Mouse (Mus musculus): ENCODE results near the gene Slc39a2. TPM values are rescaled to one million over a fixed set of nuclear protein-coding genes. Genes with fewer than 3 reads are reported as not detected.

Slc39a2 gene
- polyA plus RNA-seq, 1 experiment from 2014 or later = 1.8 TPM

DNA sequence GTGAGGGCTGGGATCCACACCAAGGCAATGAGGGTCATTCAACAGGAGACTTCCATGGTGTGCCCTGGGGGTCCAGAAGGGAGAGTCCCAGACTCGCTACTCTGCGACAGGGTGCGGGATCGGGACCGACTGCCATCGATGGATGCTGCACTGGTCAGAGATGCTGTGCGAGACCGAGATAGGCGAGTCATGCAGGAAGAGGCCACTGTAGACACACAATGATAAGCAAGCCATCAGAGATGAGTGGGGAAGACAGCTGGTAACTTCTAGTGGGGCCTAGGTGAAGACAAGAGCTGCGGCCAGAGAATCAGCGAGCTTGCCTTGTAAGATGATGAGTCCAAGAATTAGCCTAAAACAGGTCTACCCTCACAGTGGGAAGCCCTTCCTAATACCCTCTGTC lies 13.4 kb downstream of the Slc39a2 start:
- Histone ChIP-seq H3K4me2 (no peak overlapping the region), H3K4me3 (no peak overlapping the region), H3K9me3 (no peaks in the 10 kb centered on the region), H3K9ac (no peak overlapping the region), H3K27ac (no peak overlapping the region), H3K36me3 (0 out of 2 replicates have a peak, but pooled peaks cover 3% of the 10 kb centered on the region), H3K4me1 (replicated peaks) (peaks cover under 1% of the 10 kb centered on the region; the same call in 1 of the 2 replicates), H3K27me3 (peaks cover 3% of the 10 kb centered on the region; the same call in 1 of the 2 replicates)
- 94% methylated on average over 11 of the region's 11 CpGs for WGBS
- ATAC-seq (ENCODE audit: low FRiP score) = no peak

DNA sequence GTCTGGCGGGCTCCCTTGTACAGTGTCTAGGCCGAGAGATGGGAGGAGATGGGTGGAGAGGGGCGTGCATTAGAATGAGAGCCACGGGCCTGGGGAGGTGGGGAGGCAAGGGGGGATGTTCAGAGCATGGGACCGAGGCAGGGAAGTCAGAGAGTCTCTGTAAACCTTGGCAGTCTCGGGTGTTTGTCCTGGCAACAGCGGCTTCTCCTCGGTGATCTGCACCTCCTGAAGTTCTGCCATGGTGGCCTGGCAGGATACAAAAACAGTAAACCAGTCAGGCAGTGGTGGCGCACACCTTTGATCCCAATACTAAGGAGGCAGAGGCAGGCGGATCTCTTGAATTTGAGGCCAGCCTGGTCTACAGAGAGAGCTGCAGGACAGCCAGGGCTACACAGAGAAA lies 18.6 kb downstream of the Slc39a2 start:
- H3K4me1 ChIP-seq (replicated peaks) = peaks cover 23% of the 10 kb centered on the region
- H3K9ac ChIP-seq = no peak overlapping the region
- H3K4me2 ChIP-seq = peak overlapping the region; percentile 98
- no peaks in the 10 kb centered on the region for H3K36me3 ChIP-seq
- no peak overlapping the region for H3K27ac ChIP-seq
- WGBS = 91% methylated on average over 10 of the region's 10 CpGs
- no peaks in the 10 kb centered on the region for H3K9me3 ChIP-seq
- H3K4me3 ChIP-seq = no peak overlapping the region
- no peak for ATAC-seq (ENCODE audit: low FRiP score)
- H3K27me3 ChIP-seq = peaks cover 24% of the 10 kb centered on the region

- H3K27me3 ChIP-seq = peaks cover 24% of the 10 kb centered on the region
- peak overlapping the region; percentile 64 for H3K4me3 ChIP-seq
- peak overlapping the region; percentile 98 for H3K4me2 ChIP-seq
- peak overlapping the region; percentile 83 for H3K9ac ChIP-seq
- H3K4me1 ChIP-seq (replicated peaks) = peaks cover 23% of the 10 kb centered on the region
- H3K9me3 ChIP-seq = no peaks in the 10 kb centered on the region
- 9% methylated on average over 14 of the region's 14 CpGs for WGBS
- H3K36me3 ChIP-seq = no peaks in the 10 kb centered on the region
- peak; percentile 41 for ATAC-seq (ENCODE audit: low FRiP score)
- H3K27ac ChIP-seq = peak overlapping the region; percentile 81; the same call in 1 of the 2 replicates
These were observed 19.8 kb downstream of the Slc39a2 start for GRCm38 (mm10) chr14:51912391-51913061.

DNA sequence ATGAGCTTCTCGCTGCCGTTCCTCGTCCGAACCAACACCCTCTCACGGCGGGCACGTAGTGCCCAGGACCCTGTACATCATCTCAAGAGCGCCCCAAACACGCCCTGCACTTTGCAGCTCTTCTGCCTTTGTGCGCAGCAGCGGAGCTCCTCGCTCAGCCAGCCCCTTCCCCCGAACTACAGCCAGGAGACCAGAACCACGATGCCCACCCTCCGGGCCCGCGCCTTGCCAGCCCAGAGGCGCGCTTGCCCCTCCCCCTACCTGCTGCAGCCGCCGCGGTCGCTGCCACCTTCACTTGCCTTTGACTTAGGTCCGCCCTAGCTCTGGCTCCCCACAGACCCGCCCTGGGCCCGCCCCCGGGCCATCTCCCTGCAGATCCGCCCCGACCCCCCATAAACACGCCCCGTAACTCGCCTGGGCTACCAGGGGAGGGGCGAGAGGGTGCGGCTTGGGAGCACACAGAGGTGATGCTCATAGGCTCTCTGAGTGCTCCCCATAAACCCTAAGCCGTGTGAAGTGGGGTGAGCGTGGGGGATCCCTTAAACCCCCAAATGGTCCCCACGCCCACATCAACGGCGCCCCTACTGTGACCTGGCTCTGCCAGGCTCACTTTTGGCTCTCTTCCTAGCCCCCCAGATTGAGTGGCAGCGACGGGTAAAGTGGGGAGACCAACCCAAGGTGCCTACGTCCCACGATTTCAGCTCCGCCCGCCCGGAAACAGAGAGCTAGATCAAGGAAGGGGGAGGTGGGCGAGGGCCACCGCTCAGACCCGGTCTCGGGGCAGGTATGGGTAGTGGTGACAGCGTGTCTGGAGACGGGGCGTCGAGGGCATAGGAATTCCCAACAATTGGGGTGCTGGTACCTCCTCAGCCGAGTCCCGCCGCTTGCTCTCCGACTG lies 20.6 kb downstream of the Slc39a2 start:
- WGBS = under 1% methylated on average over 58 of the region's 58 CpGs
- Histone ChIP-seq H3K36me3 (no peaks in the 10 kb centered on the region), H3K27me3 (peaks cover 24% of the 10 kb centered on the region), H3K4me1 (replicated peaks) (peaks cover 23% of the 10 kb centered on the region), H3K4me2 (peak overlapping the region; percentile 98), H3K4me3 (peak overlapping the region; percentile 64), H3K9ac (peak overlapping the region; percentile 83), H3K9me3 (no peaks in the 10 kb centered on the region), H3K27ac (peak overlapping the region; percentile 81)
- peak; percentile 71 for ATAC-seq (ENCODE audit: low FRiP score)

DNA sequence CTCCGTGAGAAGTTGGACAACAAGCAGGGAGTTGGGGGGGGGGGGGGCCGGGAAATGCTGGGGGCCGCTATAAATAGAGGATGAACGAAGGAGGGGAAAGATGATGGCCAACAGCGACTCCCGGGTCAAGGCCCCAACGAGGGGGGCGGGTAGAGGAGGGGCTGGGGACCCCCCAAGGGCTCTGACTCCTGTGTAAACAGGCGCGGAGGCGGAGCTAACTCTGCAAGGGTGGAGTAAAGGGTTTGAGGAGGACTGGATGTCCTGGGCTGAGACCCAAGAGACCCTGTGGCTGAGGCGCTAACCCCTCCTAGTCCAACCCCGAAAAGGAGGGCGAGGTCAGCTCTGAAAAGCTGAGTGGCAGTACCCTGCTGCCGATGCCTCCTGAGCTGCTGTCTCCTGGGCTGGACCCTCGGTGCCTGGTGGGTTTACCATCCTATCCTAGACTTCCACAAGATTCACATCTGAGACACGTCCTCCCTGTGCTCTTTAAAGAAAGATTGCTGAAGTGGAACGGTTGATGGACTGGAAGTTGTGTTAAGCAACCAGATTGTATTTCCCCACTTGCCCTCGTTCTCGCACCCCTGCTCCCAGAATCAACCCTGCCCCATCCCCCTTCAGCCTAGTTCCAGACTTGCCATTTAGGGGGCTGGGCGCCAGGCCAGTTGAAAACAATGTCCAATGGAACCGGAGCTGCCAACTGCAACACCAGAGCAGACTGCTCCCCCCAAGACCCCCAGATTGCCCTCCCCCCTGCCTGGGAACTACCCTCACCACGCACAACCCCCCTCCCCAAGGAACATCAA lies 21.5 kb downstream of the Slc39a2 start, which contains the start of gene Ndrg2:
Ndrg2 (minus strand) TSS at position 199 of the 803 bp plus-strand sequence.
- Histone ChIP-seq H3K9ac (peak within 1 kb of the TSS; percentile 83), H3K27me3 (peaks cover 24% of the 10 kb centered on the region), H3K4me2 (peak within 1 kb of the TSS; percentile 98), H3K4me1 (replicated peaks) (peaks cover 23% of the 10 kb centered on the region), H3K4me3 (peak within 1 kb of the TSS; percentile 64), H3K36me3 (no peaks in the 10 kb centered on the region), H3K9me3 (no peaks in the 10 kb centered on the region), H3K27ac (peak within 1 kb of the TSS; percentile 81)
- 2% methylated on average over 21 of the region's 23 CpGs for WGBS
- peak; percentile 78 for ATAC-seq (ENCODE audit: low FRiP score)

- H3K27ac ChIP-seq = peak overlapping the region; percentile 77
These were observed 22.3 kb downstream of the Slc39a2 start for GRCm38 (mm10) chr14:51915030-51915429.

GRCm38 (mm10) chr14:51916539-51916938 lies 23.9 kb downstream of the Slc39a2 start:
- Histone ChIP-seq H3K9me3 (no peaks in the 10 kb centered on the region), H3K27me3 (peaks cover 17% of the 10 kb centered on the region), H3K9ac (no peak overlapping the region), H3K36me3 (no peaks in the 10 kb centered on the region), H3K4me1 (replicated peaks) (peaks cover 21% of the 10 kb centered on the region), H3K27ac (no peak overlapping the region), H3K4me3 (no peak overlapping the region), H3K4me2 (no peak overlapping the region)
- WGBS = 87% methylated on average over 4 of the region's 4 CpGs
- ATAC-seq (ENCODE audit: low FRiP score) = no peak

More at GRCm38 (mm10) chr14:51915030-51915429, 22.3 kb downstream of the Slc39a2 start:
- ATAC-seq (ENCODE audit: low FRiP score) = no peak
- 53% methylated on average over 3 of the region's 3 CpGs for WGBS
- Histone ChIP-seq H3K36me3 (no peaks in the 10 kb centered on the region), H3K4me3 (no peak overlapping the region), H3K27me3 (peaks cover 24% of the 10 kb centered on the region), H3K9me3 (no peaks in the 10 kb centered on the region), H3K4me1 (replicated peaks) (peaks cover 23% of the 10 kb centered on the region), H3K9ac (no peak overlapping the region), H3K4me2 (no peak overlapping the region)

DNA sequence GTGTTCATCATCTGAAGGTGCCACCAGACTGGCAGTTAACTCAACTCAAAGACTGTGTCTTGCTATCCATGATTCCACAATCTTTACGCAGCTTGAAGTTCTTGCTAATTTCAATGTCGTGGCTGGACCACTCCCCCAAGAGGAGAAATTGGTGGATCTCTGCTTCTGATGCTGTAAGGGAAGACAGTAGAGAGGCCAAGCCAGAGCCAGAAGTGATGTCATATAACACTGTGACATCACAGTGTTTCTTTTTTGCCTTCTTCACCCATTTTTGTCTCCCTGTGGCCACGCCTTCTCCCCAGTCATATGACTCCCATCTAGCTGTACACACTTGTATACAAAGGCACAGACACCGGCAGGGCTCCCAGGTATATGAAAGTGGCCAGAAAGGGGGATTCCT lies 25.4 kb downstream of the Slc39a2 start, which contains the start of gene Tppp2:
Tppp2 (plus strand) TSS at position 301 of the 400 bp plus-strand sequence.
- WGBS = 95% methylated on average over 4 of the region's 4 CpGs
- no peak for ATAC-seq (ENCODE audit: low FRiP score)
- H3K27me3 ChIP-seq = peaks cover 11% of the 10 kb centered on the region; the same call in 1 of the 2 replicates

GRCm38 (mm10) chr14:51918966-51919365 lies 26.3 kb downstream of the Slc39a2 start:
- no peak overlapping the region for H3K27ac ChIP-seq
- peaks cover 6% of the 10 kb centered on the region; the same call in 1 of the 2 replicates for H3K27me3 ChIP-seq
- H3K9ac ChIP-seq = no peak overlapping the region
- no peak overlapping the region for H3K4me2 ChIP-seq
- ATAC-seq (ENCODE audit: low FRiP score) = no peak
- no peaks in the 10 kb centered on the region for H3K36me3 ChIP-seq
- WGBS = 90% methylated on average over 4 of the region's 4 CpGs
- H3K4me3 ChIP-seq = no peak overlapping the region
- H3K9me3 ChIP-seq = no peaks in the 10 kb centered on the region
- peaks cover 13% of the 10 kb centered on the region for H3K4me1 ChIP-seq (replicated peaks)

More for the DNA sequence above, 25.4 kb downstream of the Slc39a2 start, which contains the start of gene Tppp2:
- no peak within 1 kb of the TSS for H3K9ac ChIP-seq
- no peaks in the 10 kb centered on the region for H3K9me3 ChIP-seq
- no peak within 1 kb of the TSS for H3K4me2 ChIP-seq
- no peak within 1 kb of the TSS for H3K27ac ChIP-seq
- no peaks in the 10 kb centered on the region for H3K36me3 ChIP-seq
- H3K4me3 ChIP-seq = no peak within 1 kb of the TSS
- peaks cover 21% of the 10 kb centered on the region for H3K4me1 ChIP-seq (replicated peaks)

- no peak overlapping the region for H3K4me3 ChIP-seq
- ATAC-seq (ENCODE audit: low FRiP score) = peak; percentile 70; the same call in 1 of the 2 replicates
- H3K27me3 ChIP-seq = no peaks in the 10 kb centered on the region
- peaks cover 6% of the 10 kb centered on the region; the same call in 1 of the 2 replicates for H3K4me1 ChIP-seq (replicated peaks)
- peak overlapping the region; percentile 4; the same call in 1 of the 2 replicates for H3K27ac ChIP-seq
- H3K9me3 ChIP-seq = no peaks in the 10 kb centered on the region
- H3K36me3 ChIP-seq = no peaks in the 10 kb centered on the region
- no peak overlapping the region for H3K9ac ChIP-seq
- no peak overlapping the region for H3K4me2 ChIP-seq
- WGBS = 77% methylated on average over 16 of the region's 16 CpGs
These were observed 29.3 kb downstream of the Slc39a2 start for GRCm38 (mm10) chr14:51921759-51922570.

DNA sequence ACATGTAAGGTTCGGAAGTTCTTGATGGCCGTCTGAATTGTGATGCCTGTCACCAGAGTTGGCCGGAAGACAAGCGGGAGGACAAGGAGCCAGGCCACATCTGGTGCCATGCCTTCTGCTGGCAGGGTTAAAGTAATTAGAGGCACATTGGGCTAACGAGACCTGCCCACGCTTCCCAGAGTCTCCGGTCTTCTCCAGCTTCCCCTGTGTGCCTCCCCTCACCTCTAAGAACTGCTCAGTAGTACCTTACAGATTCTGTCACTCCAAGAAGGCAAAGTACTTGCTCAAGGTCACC lies 29.8 kb downstream of the Slc39a2 start, which contains the start of gene Rnase13:
Rnase13 (minus strand) TSS at position 203 of the 295 bp plus-strand sequence.
- ATAC-seq (ENCODE audit: low FRiP score) = no peak
- WGBS = 90% methylated on average over 7 of the region's 7 CpGs

More for the DNA sequence above, 29.8 kb downstream of the Slc39a2 start, which contains the start of gene Rnase13:
- no peak within 1 kb of the TSS for H3K9ac ChIP-seq
- H3K4me3 ChIP-seq = no peak within 1 kb of the TSS
- H3K36me3 ChIP-seq = no peaks in the 10 kb centered on the region
- no peak within 1 kb of the TSS for H3K4me2 ChIP-seq
- no peaks in the 10 kb centered on the region for H3K27me3 ChIP-seq
- peaks cover 6% of the 10 kb centered on the region; the same call in 1 of the 2 replicates for H3K4me1 ChIP-seq (replicated peaks)
- H3K27ac ChIP-seq = peak within 1 kb of the TSS; percentile 4; the same call in 1 of the 2 replicates
- no peaks in the 10 kb centered on the region for H3K9me3 ChIP-seq

All from hindbrain, embryonic 13.5 days (tissue).